Mouse (Mus musculus): ENCODE data around the gene Nrl. TPM values are rescaled to one million over a fixed set of nuclear protein-coding genes. Genes with fewer than 3 reads are reported as not detected.
A peak's percentile ranks its signal among the peaks of the same experiment; 100 is the strongest.

Nrl gene
- polyA plus RNA-seq, 1 experiment from 2014 or later, result 0.15 TPM

DNA sequence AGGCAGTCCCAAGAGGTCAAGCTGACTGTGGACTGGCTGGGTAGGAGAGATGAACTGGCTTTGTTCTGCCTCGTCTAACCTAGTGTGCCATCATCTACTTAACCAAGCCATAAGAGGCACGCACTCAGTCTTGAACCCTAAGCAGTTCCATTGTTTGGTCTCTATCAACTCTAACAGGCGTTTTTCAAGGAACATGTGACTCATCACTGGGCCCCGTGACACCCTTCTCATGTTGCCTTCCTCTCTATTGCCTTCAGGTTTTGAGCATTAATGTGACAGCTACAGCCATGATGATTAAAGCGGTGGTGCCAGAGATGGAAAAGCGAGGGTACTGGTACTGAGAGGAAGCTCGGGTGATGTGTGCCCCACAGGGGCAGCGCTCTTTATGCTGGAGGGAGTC is 37.9 kb downstream of the Nrl start:
- Histone ChIP-seq H3K4me3 (ENCODE audit: low read depth, low read length) (no peak overlapping the region), H3K9ac (ENCODE audit: low read depth, low read length) (no peak overlapping the region), H3K27me3 (ENCODE audit: control insufficient read depth, insufficient read depth, low read length) (no peaks in the 10 kb centered on the region), H3K27ac (ENCODE audit: low read depth, low read length) (no peak overlapping the region), H3K4me2 (replicated peaks; ENCODE audit: low read depth, low read length) (no peak overlapping the region), H3K9me3 (ENCODE audit: control insufficient read depth, low read length) (no peaks in the 10 kb centered on the region), H3K36me3 (ENCODE audit: control insufficient read depth, insufficient read depth, low read length) (no peaks in the 10 kb centered on the region), H3K4me1 (replicated peaks; ENCODE audit: control insufficient read depth, insufficient read depth, low read length) (no peaks in the 10 kb centered on the region)
- ATAC-seq (ENCODE audit: low FRiP score), result no peak
- 83% methylated on average over 8 of the region's 8 CpGs for WGBS
- no peak for DNase-seq (ENCODE audit: low spot score)

DNA sequence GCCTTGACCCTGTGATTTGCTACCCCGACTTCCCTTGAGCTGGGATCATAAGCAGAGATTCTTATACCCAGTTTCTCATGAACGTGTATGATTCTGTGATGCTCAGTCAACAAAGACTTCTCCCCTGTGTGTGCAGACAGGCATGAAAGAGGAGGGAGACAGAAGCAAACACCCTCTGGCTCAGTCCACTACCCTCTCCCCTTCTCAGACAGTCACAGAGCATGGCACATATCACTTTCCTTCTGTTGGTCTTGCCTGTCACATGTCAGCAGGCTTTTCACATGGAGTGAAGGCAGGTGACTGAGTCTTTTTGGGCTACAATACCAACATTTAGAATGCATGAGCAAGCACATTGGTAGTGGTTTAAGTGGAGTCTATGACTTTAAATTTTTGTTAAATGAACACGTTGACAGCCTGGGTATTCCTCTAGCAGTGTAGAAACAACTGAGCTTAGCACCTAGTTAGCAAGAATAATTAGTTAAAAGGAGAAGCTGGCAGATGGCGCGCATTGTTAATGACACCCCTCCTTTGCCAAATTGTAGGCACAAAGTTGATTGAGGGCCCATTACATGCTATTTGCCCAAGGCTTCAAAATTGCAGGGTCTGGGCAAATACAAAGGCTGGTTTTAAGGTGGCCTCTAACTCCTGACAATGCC is 40.2 kb downstream of the Nrl start:
- no peak for ATAC-seq (ENCODE audit: low FRiP score)
- Histone ChIP-seq H3K27me3 (ENCODE audit: control insufficient read depth, insufficient read depth, low read length) (no peaks in the 10 kb centered on the region), H3K36me3 (ENCODE audit: control insufficient read depth, insufficient read depth, low read length) (no peaks in the 10 kb centered on the region), H3K9me3 (ENCODE audit: control insufficient read depth, low read length) (no peaks in the 10 kb centered on the region), H3K4me2 (replicated peaks; ENCODE audit: low read depth, low read length) (no peak overlapping the region), H3K4me3 (ENCODE audit: low read depth, low read length) (no peak overlapping the region), H3K4me1 (replicated peaks; ENCODE audit: control insufficient read depth, insufficient read depth, low read length) (no peaks in the 10 kb centered on the region), H3K27ac (ENCODE audit: low read depth, low read length) (no peak overlapping the region), H3K9ac (ENCODE audit: low read depth, low read length) (no peak overlapping the region)
- WGBS, result 80% methylated on average over 5 of the region's 5 CpGs
- no peak for DNase-seq (ENCODE audit: low spot score)

DNA sequence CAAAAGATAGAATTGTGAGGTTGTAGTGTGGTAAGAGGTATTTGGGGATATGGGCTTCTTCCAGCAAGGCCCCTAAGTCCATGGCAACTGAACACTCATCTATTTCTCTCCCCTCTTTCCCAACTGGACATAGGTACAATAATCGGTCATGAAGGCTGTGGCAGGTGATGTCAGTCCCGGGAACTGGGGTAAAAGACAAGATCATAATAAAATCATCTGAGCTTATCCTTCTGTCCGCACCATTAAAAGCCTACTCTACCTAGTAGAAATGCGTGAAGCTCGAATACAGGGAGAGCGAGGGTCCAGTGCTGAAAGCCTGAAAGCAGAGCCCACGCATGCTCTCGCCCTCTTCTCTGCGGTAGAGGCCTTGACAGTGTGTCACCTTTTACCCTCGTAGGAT is 45.2 kb downstream of the Nrl start:
- no peak for DNase-seq (ENCODE audit: low spot score)
- H3K27ac ChIP-seq (ENCODE audit: low read depth, low read length), result no peak overlapping the region
- no peak overlapping the region for H3K4me2 ChIP-seq (replicated peaks; ENCODE audit: low read depth, low read length)
- ATAC-seq (ENCODE audit: low FRiP score), result no peak
- no peak overlapping the region for H3K4me3 ChIP-seq (ENCODE audit: low read depth, low read length)
- no peak overlapping the region for H3K9ac ChIP-seq (ENCODE audit: low read depth, low read length)
- no peaks in the 10 kb centered on the region for H3K4me1 ChIP-seq (replicated peaks; ENCODE audit: control insufficient read depth, insufficient read depth, low read length)
- no peaks in the 10 kb centered on the region for H3K36me3 ChIP-seq (ENCODE audit: control insufficient read depth, insufficient read depth, low read length)
- H3K27me3 ChIP-seq (ENCODE audit: control insufficient read depth, insufficient read depth, low read length), result no peaks in the 10 kb centered on the region
- no peaks in the 10 kb centered on the region for H3K9me3 ChIP-seq (ENCODE audit: control insufficient read depth, low read length)
- WGBS, result 96% methylated on average over 10 of the region's 10 CpGs

- ATAC-seq (ENCODE audit: low FRiP score) (peak; percentile 95), DNase-seq (ENCODE audit: low spot score) (peak; percentile 81)
- Histone ChIP-seq H3K36me3 (ENCODE audit: control insufficient read depth, insufficient read depth, low read length) (no peaks in the 10 kb centered on the region), H3K4me3 (ENCODE audit: low read depth, low read length) (peak within 1 kb of the TSS; percentile 54), H3K9ac (ENCODE audit: low read depth, low read length) (peak within 1 kb of the TSS; percentile 80), H3K4me1 (replicated peaks; ENCODE audit: control insufficient read depth, insufficient read depth, low read length) (no peaks in the 10 kb centered on the region), H3K4me2 (replicated peaks; ENCODE audit: low read depth, low read length) (peak within 1 kb of the TSS; percentile 58), H3K9me3 (ENCODE audit: control insufficient read depth, low read length) (no peaks in the 10 kb centered on the region), H3K27me3 (ENCODE audit: control insufficient read depth, insufficient read depth, low read length) (no peaks in the 10 kb centered on the region), H3K27ac (ENCODE audit: low read depth, low read length) (peak within 1 kb of the TSS; percentile 68; the same call in 1 of the 2 replicates)
- WGBS, result 1% methylated on average over 38 of the region's 38 CpGs
These were observed 45.9 kb downstream of the Nrl start, which contains the start of gene Dhrs4 for GRCm38 (mm10) chr14:55478651-55479599. TSS of gene Dhrs4 (plus strand) at chr14:55478758.

GRCm38 (mm10) chr14:55477829-55478228 is 47.0 kb downstream of the Nrl start:
- H3K9me3 ChIP-seq (ENCODE audit: control insufficient read depth, low read length), result no peaks in the 10 kb centered on the region
- no peaks in the 10 kb centered on the region for H3K36me3 ChIP-seq (ENCODE audit: control insufficient read depth, insufficient read depth, low read length)
- no peak overlapping the region for H3K4me2 ChIP-seq (replicated peaks; ENCODE audit: low read depth, low read length)
- WGBS, result 91% methylated on average over 5 of the region's 5 CpGs
- H3K4me1 ChIP-seq (replicated peaks; ENCODE audit: control insufficient read depth, insufficient read depth, low read length), result no peaks in the 10 kb centered on the region
- no peaks in the 10 kb centered on the region for H3K27me3 ChIP-seq (ENCODE audit: control insufficient read depth, insufficient read depth, low read length)
- ATAC-seq (ENCODE audit: low FRiP score), result no peak
- DNase-seq (ENCODE audit: low spot score), result no peak
- no peak overlapping the region for H3K27ac ChIP-seq (ENCODE audit: low read depth, low read length)
- H3K9ac ChIP-seq (ENCODE audit: low read depth, low read length), result no peak overlapping the region
- H3K4me3 ChIP-seq (ENCODE audit: low read depth, low read length), result no peak overlapping the region

DNA sequence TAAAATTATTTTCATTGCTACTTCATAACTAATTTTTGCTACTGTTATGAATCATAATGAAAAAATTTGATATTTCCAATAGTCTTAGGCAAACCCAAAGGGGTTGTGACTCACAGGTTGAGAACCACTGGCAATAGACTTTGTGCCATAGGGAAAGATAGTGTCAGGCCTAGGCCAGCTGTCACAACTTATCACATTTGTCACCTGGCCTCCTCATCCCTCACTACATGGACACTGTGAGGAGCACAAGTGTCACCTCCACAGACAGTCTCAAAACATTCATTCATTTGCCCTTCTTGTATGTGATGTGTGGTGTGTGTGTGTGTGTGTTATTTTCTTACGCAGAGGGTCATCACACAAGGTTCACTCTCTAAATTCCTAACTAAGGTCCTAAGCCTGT is 47.4 kb downstream of the Nrl start:
- no peak overlapping the region for H3K4me2 ChIP-seq (replicated peaks; ENCODE audit: low read depth, low read length)
- no peak for ATAC-seq (ENCODE audit: low FRiP score)
- H3K36me3 ChIP-seq (ENCODE audit: control insufficient read depth, insufficient read depth, low read length), result no peaks in the 10 kb centered on the region
- H3K4me3 ChIP-seq (ENCODE audit: low read depth, low read length), result no peak overlapping the region
- no peaks in the 10 kb centered on the region for H3K9me3 ChIP-seq (ENCODE audit: control insufficient read depth, low read length)
- H3K27ac ChIP-seq (ENCODE audit: low read depth, low read length), result no peak overlapping the region
- H3K4me1 ChIP-seq (replicated peaks; ENCODE audit: control insufficient read depth, insufficient read depth, low read length), result no peaks in the 10 kb centered on the region
- 96% methylated on average over 1 of the region's 1 CpGs for WGBS
- no peak for DNase-seq (ENCODE audit: low spot score)
- H3K27me3 ChIP-seq (ENCODE audit: control insufficient read depth, insufficient read depth, low read length), result no peaks in the 10 kb centered on the region
- H3K9ac ChIP-seq (ENCODE audit: low read depth, low read length), result no peak overlapping the region

GRCm38 (mm10) chr14:55475654-55476053 is 49.1 kb downstream of the Nrl start:
- Histone ChIP-seq H3K9ac (ENCODE audit: low read depth, low read length) (no peak overlapping the region), H3K4me2 (replicated peaks; ENCODE audit: low read depth, low read length) (no peak overlapping the region), H3K4me3 (ENCODE audit: low read depth, low read length) (no peak overlapping the region), H3K27ac (ENCODE audit: low read depth, low read length) (no peak overlapping the region), H3K9me3 (ENCODE audit: control insufficient read depth, low read length) (no peaks in the 10 kb centered on the region), H3K27me3 (ENCODE audit: control insufficient read depth, insufficient read depth, low read length) (no peaks in the 10 kb centered on the region), H3K36me3 (ENCODE audit: control insufficient read depth, insufficient read depth, low read length) (no peaks in the 10 kb centered on the region), H3K4me1 (replicated peaks; ENCODE audit: control insufficient read depth, insufficient read depth, low read length) (no peaks in the 10 kb centered on the region)
- ATAC-seq (ENCODE audit: low FRiP score) (no peak), DNase-seq (ENCODE audit: low spot score) (no peak)
- WGBS, result 62% methylated on average over 2 of the region's 2 CpGs

DNA sequence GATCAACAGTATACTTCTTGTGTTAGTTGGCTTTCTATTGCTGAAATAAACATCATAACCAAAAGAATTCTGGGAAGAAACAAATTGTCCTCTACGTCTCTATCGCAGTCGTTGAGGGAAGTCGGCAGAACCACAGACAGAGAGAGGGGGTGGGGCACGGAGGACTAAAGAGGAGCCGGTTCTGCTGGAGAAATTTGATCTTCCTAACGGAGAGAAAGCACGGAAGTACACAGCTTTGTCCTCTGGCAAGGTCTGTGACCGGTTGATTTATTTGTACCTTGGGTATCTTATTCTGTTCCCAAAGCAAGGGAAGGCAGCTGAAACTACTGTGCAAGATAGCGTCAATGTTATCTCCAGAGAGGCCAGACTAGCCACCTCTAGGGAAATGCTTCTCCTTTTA is 54.0 kb downstream of the Nrl start:
- 13% methylated on average over 10 of the region's 10 CpGs for WGBS
- Histone ChIP-seq H3K27ac (ENCODE audit: low read depth, low read length) (no peak overlapping the region), H3K9ac (ENCODE audit: low read depth, low read length) (no peak overlapping the region), H3K9me3 (ENCODE audit: control insufficient read depth, low read length) (no peaks in the 10 kb centered on the region), H3K4me3 (ENCODE audit: low read depth, low read length) (no peak overlapping the region), H3K4me1 (replicated peaks; ENCODE audit: control insufficient read depth, insufficient read depth, low read length) (no peaks in the 10 kb centered on the region), H3K36me3 (ENCODE audit: control insufficient read depth, insufficient read depth, low read length) (no peaks in the 10 kb centered on the region), H3K27me3 (ENCODE audit: control insufficient read depth, insufficient read depth, low read length) (no peaks in the 10 kb centered on the region), H3K4me2 (replicated peaks; ENCODE audit: low read depth, low read length) (no peak overlapping the region)
- peak; percentile 10 for DNase-seq (ENCODE audit: low spot score)
- ATAC-seq (ENCODE audit: low FRiP score), result no peak
